Mouse (Mus musculus): ENCODE data around the gene C1rb. TPM values are rescaled to one million over a fixed set of nuclear protein-coding genes. Genes with fewer than 3 reads are reported as not detected.
"Not testable (repeated sequence)": the region's sequence is repeated elsewhere in the genome, so short reads cannot be mapped to it uniquely, and the experiment has no call there.

C1rb gene
- under 1 TPM in 1 of 2 experiments, not detected in 1; 0.16 TPM for total RNA-seq (2021)
- long read RNA-seq: 0 reads

DNA sequence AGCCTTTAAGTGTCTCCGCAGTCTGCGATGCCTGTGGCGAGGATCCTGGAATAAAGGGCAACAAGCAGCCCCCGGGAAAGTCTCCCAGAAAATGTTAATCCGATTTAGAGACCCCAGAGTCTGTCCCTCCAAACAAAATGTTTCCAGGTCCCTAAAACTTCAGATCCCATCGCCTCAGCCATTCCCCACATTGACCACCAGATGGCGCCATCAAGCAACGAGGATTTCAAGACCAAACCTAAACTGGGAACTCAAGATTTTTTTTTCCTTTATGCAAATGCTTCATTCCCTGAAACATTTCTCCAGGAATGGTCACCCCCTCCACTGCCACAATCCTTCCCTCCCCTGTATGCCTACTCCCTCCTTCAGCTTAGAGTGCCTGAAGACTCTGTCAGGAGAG, at the start of gene C1rb:
Gene C1rb, plus strand, starts transcription at position 269 of the 400 bp plus-strand sequence.
- peak; percentile 77 to 79 for DNase-seq (ENCODE audit: low spot score in 2 of 2)

- not testable (repeated sequence) for DNase-seq (ENCODE audit: low spot score in 2 of 2)
Measured at GRCm38 (mm10) chr6:124522082-124522481, 48.0 kb upstream of the C1rb start.

DNA sequence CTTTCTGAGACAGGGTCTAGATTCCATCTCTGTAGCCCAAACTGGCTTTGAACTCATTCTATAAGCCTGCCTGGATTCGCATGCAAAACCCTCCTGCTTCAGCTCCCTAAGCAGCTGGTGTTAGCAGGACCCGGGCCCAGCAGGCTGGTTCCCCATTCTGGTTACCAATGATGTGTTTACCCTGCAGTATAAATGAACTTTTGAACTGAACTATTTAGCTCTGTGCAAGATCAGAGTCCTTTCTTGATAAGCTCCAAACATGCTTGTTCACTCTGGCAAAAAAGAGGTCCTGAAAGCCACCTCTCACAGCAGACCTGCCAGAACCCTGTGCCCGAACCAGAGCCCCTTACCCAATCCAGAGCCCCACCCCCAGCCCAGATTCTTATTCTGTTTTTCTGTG, 42.2 kb upstream of the C1rb start:
- no peak for DNase-seq (ENCODE audit: low spot score in 2 of 2)

- no peak for DNase-seq (ENCODE audit: low spot score in 2 of 2)
Measured at GRCm38 (mm10) chr6:124531077-124531476, 39.0 kb upstream of the C1rb start.

- DNase-seq (ENCODE audit: low spot score in 2 of 2): not testable (repeated sequence)
Measured at GRCm38 (mm10) chr6:124536125-124536829, 33.8 kb upstream of the C1rb start.

DNA sequence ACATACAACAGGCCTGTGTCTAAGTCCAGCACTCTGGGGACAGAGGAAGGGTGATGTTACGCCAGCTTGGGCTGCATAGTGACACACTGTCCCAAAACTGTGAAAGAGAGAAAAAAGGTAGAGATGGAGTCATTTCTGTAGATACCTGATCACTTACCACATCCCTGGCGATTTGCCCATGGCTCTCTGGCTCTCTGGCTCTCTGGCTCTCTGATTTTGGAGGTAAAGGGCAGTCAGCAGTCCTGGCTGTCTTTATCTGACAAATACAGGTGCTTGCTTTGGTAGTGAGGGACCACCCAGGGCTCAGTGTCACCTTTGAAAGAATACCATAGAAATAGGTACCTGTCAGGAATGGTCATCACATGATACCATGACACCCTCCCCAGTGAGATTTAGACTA, 28.9 kb upstream of the C1rb start:
- not testable (repeated sequence) for DNase-seq (ENCODE audit: low spot score in 2 of 2)

GRCm38 (mm10) chr6:124542284-124542683, 27.8 kb upstream of the C1rb start, which contains the start of gene C1s1:
Gene C1s1, minus strand, starts transcription at chr6:124542359.
- peak; percentile 71 to 74 for DNase-seq (ENCODE audit: low spot score in 2 of 2)

DNA sequence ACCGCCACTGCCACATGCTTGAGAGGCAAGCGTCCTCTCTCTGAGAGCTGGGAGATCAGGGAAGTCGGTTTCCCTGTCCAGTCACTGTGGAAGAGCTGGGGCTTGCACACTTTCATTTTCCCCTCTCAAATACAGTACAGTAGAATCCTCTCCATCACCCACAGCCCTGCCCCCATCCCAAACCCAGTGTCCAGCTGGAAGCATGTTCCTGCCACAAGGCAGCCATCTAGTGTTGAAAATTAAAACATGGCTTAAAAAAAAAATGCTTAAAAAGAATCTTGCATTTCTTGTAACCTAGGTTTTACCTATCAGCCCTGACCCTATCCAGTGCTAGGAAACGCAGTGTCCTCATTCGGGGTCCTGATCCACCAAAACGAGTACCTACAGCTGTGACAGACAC, 25.6 kb upstream of the C1rb start:
- DNase-seq (ENCODE audit: low spot score in 2 of 2): peak; percentile 14 to 24

DNA sequence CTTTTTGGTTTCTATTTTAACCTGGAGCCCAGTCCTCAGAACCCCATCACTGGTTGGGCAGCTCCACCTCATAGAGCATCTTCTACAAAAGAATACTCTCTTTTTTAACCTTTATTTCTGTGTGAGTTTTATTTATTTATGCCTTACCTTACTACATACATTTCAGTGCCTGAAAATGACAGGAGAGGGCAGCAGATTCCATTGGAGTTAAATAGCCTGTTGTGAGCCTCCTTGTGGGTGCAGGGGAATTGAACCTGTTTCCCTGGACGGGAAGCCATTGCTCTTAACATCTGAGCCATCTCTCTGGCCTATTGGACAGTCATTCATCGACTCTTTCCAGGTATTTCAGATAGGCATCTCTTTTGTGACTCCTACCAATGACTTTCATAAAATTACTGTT, 24.7 kb upstream of the C1rb start:
- no peak for DNase-seq (ENCODE audit: low spot score in 2 of 2)

- DNase-seq (ENCODE audit: low spot score in 2 of 2): not testable (repeated sequence)
Measured at GRCm38 (mm10) chr6:124547979-124548378, 22.1 kb upstream of the C1rb start.

GRCm38 (mm10) chr6:124549023-124549550, 21.0 kb upstream of the C1rb start:
- no peak for DNase-seq (ENCODE audit: low spot score in 2 of 2)

- no peak for DNase-seq (ENCODE audit: low spot score in 2 of 2)
Measured at GRCm38 (mm10) chr6:124552766-124553165, 17.3 kb upstream of the C1rb start.

GRCm38 (mm10) chr6:124555956-124556355, 14.1 kb upstream of the C1rb start:
- not testable (repeated sequence) for DNase-seq (ENCODE audit: low spot score in 2 of 2)

DNA sequence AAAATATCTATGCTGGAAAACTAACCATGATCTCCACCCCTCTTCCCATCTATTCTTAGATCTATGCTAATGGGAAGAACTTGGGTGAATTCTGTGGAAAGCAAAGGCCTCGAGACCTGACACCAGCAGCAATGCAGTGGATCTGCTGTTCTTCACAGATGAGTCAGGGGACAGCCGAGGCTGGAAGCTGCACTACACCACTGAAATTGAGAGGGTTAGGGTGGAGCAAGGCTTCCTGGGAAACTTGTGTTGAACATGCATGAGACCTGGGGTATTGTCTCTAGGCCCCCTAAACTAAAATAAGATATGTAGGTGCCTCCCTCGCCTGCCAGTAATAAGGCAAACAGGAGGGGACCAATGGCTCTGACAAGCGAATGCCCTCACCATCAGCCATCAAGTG, 8.9 kb upstream of the C1rb start:
- not testable (repeated sequence) for DNase-seq (ENCODE audit: low spot score in 2 of 2)

GRCm38 (mm10) chr6:124561611-124562010, 8.5 kb upstream of the C1rb start:
- not testable (repeated sequence) for DNase-seq (ENCODE audit: low spot score in 2 of 2)

DNA sequence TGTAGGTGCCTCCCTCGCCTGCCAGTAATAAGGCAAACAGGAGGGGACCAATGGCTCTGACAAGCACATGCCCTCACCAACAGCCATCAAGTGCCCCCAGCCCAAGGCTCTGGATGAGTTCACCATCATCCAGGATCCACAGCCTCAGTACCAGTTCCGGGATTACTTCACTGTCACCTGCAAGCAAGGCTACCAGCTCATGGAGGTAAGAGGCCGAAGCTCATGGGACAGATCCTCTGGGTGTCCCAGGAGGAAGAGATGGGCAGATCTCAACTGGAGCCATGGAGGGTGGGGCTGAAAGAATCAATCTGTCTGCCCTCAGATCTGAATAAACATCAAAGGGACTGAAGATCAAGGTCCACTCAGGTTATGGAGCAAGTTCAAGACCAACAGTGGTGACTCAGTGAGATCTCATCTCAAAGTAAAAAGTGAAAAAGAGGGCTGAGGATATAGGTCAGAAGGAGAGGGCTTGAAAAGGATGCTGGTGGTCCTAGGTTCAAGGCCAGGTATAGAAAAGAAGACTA, 5.1 kb downstream of the C1rb start:
- not testable (repeated sequence) for DNase-seq (ENCODE audit: low spot score in 2 of 2)

DNA sequence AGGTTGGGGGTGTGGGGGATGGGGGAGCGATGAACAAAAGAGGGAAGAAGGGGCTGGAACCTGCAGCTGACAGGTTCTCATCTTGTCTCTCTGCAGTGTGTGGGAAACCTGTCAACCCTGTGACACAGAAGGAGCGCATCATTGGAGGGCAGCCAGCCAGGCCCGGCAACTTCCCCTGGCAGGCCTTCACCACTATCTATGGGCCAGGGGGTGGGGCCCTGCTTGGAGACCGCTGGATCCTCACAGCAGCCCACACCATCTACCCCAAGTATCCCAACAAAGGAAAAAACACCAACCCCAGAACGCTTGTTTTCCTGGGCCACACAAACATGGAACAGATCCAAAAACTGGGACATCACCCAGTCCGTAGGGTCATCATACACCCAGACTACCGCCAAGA, 10.1 kb downstream of the C1rb start:
- not testable (repeated sequence) for DNase-seq (ENCODE audit: low spot score in 2 of 2)

DNA sequence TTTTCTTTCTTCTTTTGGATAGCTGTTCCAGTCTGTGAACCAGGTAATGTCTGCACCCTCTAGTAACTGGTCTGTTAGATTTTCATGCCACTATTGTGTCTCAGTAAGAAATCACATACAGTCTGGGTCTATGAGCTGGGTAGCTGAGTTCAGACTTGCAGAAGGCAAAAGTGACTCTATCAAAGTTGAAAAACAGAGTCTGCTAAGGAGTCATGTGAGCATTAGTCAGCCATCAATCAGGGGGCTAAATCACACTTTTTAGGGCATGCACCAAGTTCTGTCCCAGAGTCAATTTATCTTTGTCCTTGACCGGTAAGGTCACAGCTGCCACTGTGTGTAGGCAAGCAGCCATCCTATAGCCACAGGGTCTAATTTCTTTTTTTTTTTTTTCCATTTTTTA, 12.1 kb downstream of the C1rb start:
- no peak for DNase-seq (ENCODE audit: low spot score in 2 of 2)

- DNase-seq (ENCODE audit: low spot score in 2 of 2): no peak
Measured at GRCm38 (mm10) chr6:124584935-124585334, 14.8 kb downstream of the C1rb start.

DNA sequence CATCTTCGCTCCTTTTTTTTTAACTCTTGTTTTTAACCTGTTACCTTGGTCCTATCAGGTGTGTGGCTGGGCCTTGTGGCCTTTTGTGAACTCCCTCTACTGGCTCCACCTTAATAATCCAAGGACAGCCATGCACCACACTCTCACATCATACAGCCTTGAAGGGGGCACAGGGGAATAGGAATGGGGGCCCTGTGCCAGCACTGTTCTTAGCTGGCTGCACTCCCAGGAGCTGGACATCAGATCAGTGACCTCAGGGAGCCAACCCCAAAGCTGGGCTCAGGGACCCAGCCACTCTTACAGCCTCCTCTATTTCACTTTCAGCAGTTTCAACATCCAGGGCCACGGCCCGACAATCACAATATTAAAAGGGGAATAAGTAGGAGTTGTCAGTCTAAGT, 15.7 kb downstream of the C1rb start:
- DNase-seq (ENCODE audit: low spot score in 2 of 2): no peak

GRCm38 (mm10) chr6:124586266-124586665, 16.2 kb downstream of the C1rb start:
- DNase-seq (ENCODE audit: low spot score in 2 of 2): no peak

DNA sequence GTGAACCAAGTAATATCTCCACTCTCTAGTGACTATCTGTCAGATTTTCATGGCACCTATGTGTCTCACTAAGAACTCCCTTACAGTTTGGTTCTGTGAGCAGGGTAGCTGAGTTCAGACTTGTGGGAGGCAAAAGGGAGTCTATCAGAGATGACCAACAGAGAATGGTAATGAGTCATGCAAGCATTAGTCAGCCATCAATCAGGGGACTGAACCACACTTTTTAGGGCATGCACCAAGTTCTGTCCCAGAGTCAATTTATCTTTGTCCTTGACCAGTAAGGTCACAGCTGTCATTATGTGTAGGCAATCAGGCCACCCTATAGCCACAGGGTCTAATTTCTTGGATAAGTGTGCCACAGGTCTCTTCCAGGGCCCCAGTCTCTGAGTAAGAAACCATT, 18.7 kb downstream of the C1rb start:
- no peak for DNase-seq (ENCODE audit: low spot score in 2 of 2)

Data from layer of hippocampus, postnatal 10 days (tissue).